Mouse (Mus musculus) myocyte (in vitro differentiated cells): ENCODE results near the gene Tmem266. TPM values are rescaled to one million over a fixed set of nuclear protein-coding genes. Genes with fewer than 3 reads are reported as not detected.

Experiments used
- H3K27me3 ChIP-seq: one replicate; pipeline ENCODE4 v1.6.1; 2011; ENCODE audit not compliant: control insufficient read depth, insufficient read depth, insufficient read length
- H3K36me3 ChIP-seq: one replicate; pipeline ENCODE4 v1.6.1; 2011; ENCODE audit not compliant: control insufficient read depth, insufficient read depth
- H3K4me2 ChIP-seq: one replicate; pipeline ENCODE4 v1.6.1; 2011; ENCODE audit warnings: low read depth, control low read depth
- H3K4me3 ChIP-seq: one replicate; pipeline ENCODE4 v1.5.1; 2011; ENCODE audit warnings: mild to moderate bottlenecking, control low read depth, moderate library complexity
- H3K79me2 ChIP-seq: one replicate; pipeline ENCODE4 v1.6.1; 2011; ENCODE audit not compliant: control insufficient read depth, insufficient read depth
- H3ac ChIP-seq: one replicate; pipeline ENCODE4 v1.6.1; 2011; ENCODE audit not compliant: control insufficient read depth, insufficient read length
- CEBPB ChIP-seq: IDR thresholded peaks from 2 replicates; pipeline ENCODE4 v1.6.1; 2011; ENCODE audit warnings: mild to moderate bottlenecking, moderate library complexity; ENCODE audit not compliant: poor library complexity, insufficient read depth, severe bottlenecking
- E2F4 ChIP-seq: IDR thresholded peaks from one replicate; pipeline ENCODE4 v1.6.1; 2011; ENCODE audit warnings: mild to moderate bottlenecking, control low read depth, moderate library complexity; ENCODE audit not compliant: insufficient read depth
- MAX ChIP-seq: IDR thresholded peaks from one replicate; pipeline ENCODE4 v1.6.1; 2011; ENCODE audit warnings: low read depth, mild to moderate bottlenecking, control low read depth
- MYOD1 ChIP-seq, 3 experiments: IDR thresholded peaks; one replicate each; pipeline ENCODE4 v1.6.1; 2011; ENCODE audit warnings: control low read depth in 2 of 3, low read depth in 2 of 3, mild to moderate bottlenecking in 2 of 3, moderate library complexity in 1 of 3; ENCODE audit not compliant: insufficient read length in 2 of 3, control insufficient read depth in 1 of 3
- MYOG ChIP-seq, 3 experiments: IDR thresholded peaks; one replicate each; pipeline ENCODE4 v1.6.1; 2011; ENCODE audit warnings: control low read depth in 2 of 3, low read depth in 2 of 3, mild to moderate bottlenecking in 2 of 3; ENCODE audit not compliant: insufficient read length in 2 of 3, control insufficient read depth in 1 of 3, insufficient read depth in 1 of 3
- POLR2A ChIP-seq: IDR thresholded peaks from one replicate; pipeline ENCODE4 v1.6.1; 2011; ENCODE audit warnings: low read depth, mild to moderate bottlenecking, control low read depth, moderate library complexity; ENCODE audit not compliant: insufficient read length
- POLR2AphosphoS2 ChIP-seq: IDR thresholded peaks from one replicate; pipeline ENCODE4 v1.6.1; 2011; ENCODE audit warnings: low read depth, control low read depth; ENCODE audit not compliant: insufficient read length
- REST ChIP-seq: IDR thresholded peaks from one replicate; pipeline ENCODE4 v1.6.1; 2011; ENCODE audit warnings: mild to moderate bottlenecking, control low read depth, moderate library complexity; ENCODE audit not compliant: insufficient read depth, insufficient read length
- SRF ChIP-seq: IDR thresholded peaks from one replicate; pipeline ENCODE4 v1.6.1; 2011; ENCODE audit warnings: low read depth; ENCODE audit not compliant: control insufficient read depth, insufficient read length
- TCF12 ChIP-seq: IDR thresholded peaks from one replicate; pipeline ENCODE4 v1.6.1; 2011; ENCODE audit warnings: mild to moderate bottlenecking, control low read depth; ENCODE audit not compliant: poor library complexity, insufficient read depth, severe bottlenecking
- TCF3 ChIP-seq: IDR thresholded peaks from one replicate; pipeline ENCODE4 v1.6.1; 2011; ENCODE audit warnings: low read depth, control low read depth; ENCODE audit not compliant: insufficient read length
- USF1 ChIP-seq: IDR thresholded peaks from one replicate; pipeline ENCODE4 v1.6.1; 2011; ENCODE audit warnings: low read depth, mild to moderate bottlenecking, control low read depth, moderate library complexity
- polyA plus RNA-seq: library from polyadenylated mRNA; unstranded; fragments of >200 nt; fragmentation: generic; extraction: Trizol; gene quantifications from one replicate; pipeline ENCODE4 v1.2.1, GENCODE M21; 2012; ENCODE audit warnings: missing spikeins

Gene Tmem266
- polyA plus RNA-seq, 1 experiment = not detected

DNA sequence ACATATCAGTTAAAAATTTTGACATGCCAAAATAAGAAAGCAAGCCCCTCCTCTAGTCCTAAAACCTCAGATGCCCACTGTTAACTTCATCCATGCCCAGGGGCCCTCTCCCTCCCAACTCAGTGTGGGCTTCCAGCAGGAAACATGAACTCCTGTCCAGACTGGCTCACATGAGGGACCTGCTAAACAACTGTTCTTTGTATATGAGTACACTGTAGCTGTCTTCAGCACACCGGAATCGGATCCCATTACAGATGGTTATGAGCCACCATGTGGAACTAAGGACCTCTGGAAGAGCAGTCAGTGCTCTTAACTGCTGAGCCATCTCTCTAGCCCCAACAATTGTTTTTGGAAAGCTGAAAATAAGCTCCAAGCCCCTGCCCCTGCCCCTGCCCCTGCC lies 80.1 kb downstream of the Tmem266 start:
- TF ChIP-seq TCF12 = no peak
- TF ChIP-seq POLR2A = no peak
- no peak for TF ChIP-seq TCF3
- TF ChIP-seq CEBPB = no peak
- TF ChIP-seq REST = no peak
- no peak for TF ChIP-seq USF1
- TF ChIP-seq E2F4 = no peak
- TF ChIP-seq MYOG (IDR thresholded peaks at IDR 0.05; ENCODE audit: control insufficient read depth in 1 of 3, insufficient read depth in 1 of 3, insufficient read length in 2 of 3, low read depth in 2 of 3) = no peak
- TF ChIP-seq MYOD1 (IDR thresholded peaks at IDR 0.05; ENCODE audit: control insufficient read depth in 1 of 3, insufficient read length in 2 of 3, low read depth in 2 of 3) = no peak
- no peak for TF ChIP-seq SRF
- TF ChIP-seq MAX = no peak
- no peak for TF ChIP-seq POLR2AphosphoS2
- H3K4me2 ChIP-seq = no peak overlapping the region

DNA sequence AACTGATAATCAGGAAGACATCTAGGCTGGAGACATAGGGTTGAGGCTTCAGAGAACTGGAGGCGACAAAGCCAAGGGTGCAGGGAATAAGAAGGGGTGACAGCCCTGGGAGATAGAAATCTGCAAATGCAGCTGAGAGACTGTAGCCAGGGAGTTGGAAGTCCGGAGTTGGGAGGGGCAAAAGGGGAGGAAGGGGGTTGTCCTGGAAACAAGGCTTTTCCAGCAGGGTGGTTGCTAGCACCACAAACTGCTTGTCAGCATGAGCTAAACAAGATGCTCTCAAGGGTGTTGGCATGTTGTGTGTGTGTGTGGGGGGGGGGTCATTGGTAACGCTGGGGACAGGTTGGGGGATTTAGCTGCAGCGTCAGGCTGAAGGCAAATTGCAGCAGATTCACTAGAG lies 82.1 kb downstream of the Tmem266 start:
- no peak for TF ChIP-seq POLR2AphosphoS2
- no peak for TF ChIP-seq REST
- TF ChIP-seq CEBPB = no peak
- TF ChIP-seq USF1 = no peak
- no peak for TF ChIP-seq MYOG (IDR thresholded peaks at IDR 0.05; ENCODE audit: control insufficient read depth in 1 of 3, insufficient read depth in 1 of 3, insufficient read length in 2 of 3, low read depth in 2 of 3)
- no peak for TF ChIP-seq SRF
- TF ChIP-seq MYOD1 (IDR thresholded peaks at IDR 0.05; ENCODE audit: control insufficient read depth in 1 of 3, insufficient read length in 2 of 3, low read depth in 2 of 3) = no peak
- TF ChIP-seq TCF3 = no peak
- TF ChIP-seq TCF12 = no peak
- TF ChIP-seq POLR2A = no peak
- H3K36me3 ChIP-seq = no peaks in the 10 kb centered on the region

More for the DNA sequence above, 80.1 kb downstream of the Tmem266 start:
- Histone ChIP-seq H3K4me3 (no peak overlapping the region), H3K79me2 (no peaks in the 10 kb centered on the region), H3K27me3 (peaks cover 31% of the 10 kb centered on the region), H3ac (no peak overlapping the region), H3K36me3 (no peaks in the 10 kb centered on the region)

DNA sequence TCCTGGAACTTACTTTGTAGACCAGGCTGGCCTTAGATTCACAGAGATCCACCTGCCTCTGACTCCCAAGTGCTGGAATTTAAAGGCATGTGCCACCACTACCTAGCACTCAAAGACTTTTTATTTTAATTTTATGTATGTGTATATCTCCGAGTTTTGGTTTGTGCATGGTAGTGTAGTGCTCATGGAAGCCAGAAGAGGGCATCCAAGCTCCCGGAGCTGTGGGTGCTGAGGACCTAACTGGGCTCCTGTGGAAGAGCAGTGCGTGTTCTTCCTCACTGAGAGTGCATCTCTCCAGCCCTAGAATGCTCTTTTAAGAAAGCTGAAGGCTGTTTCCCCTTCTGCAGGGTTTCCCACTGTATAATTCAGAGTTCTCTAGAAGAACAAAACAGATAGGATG lies 83.1 kb downstream of the Tmem266 start:
- TF ChIP-seq CEBPB = no peak
- no peak for TF ChIP-seq SRF
- no peak for TF ChIP-seq TCF3
- no peak for TF ChIP-seq E2F4
- no peak for TF ChIP-seq POLR2AphosphoS2
- no peak for TF ChIP-seq MYOD1 (IDR thresholded peaks at IDR 0.05; ENCODE audit: control insufficient read depth in 1 of 3, insufficient read length in 2 of 3, low read depth in 2 of 3)
- TF ChIP-seq MAX = no peak
- TF ChIP-seq TCF12 = no peak
- TF ChIP-seq MYOG (IDR thresholded peaks at IDR 0.05; ENCODE audit: control insufficient read depth in 1 of 3, insufficient read depth in 1 of 3, insufficient read length in 2 of 3, low read depth in 2 of 3) = no peak
- TF ChIP-seq USF1 = no peak
- TF ChIP-seq POLR2A = no peak
- TF ChIP-seq REST = no peak
- no peak overlapping the region for H3ac ChIP-seq
- H3K27me3 ChIP-seq = peaks cover 39% of the 10 kb centered on the region

More for the DNA sequence above, 82.1 kb downstream of the Tmem266 start:
- peaks cover 35% of the 10 kb centered on the region for H3K27me3 ChIP-seq
- H3ac ChIP-seq = no peak overlapping the region
- H3K79me2 ChIP-seq = no peaks in the 10 kb centered on the region
- no peak overlapping the region for H3K4me3 ChIP-seq
- no peak overlapping the region for H3K4me2 ChIP-seq

DNA sequence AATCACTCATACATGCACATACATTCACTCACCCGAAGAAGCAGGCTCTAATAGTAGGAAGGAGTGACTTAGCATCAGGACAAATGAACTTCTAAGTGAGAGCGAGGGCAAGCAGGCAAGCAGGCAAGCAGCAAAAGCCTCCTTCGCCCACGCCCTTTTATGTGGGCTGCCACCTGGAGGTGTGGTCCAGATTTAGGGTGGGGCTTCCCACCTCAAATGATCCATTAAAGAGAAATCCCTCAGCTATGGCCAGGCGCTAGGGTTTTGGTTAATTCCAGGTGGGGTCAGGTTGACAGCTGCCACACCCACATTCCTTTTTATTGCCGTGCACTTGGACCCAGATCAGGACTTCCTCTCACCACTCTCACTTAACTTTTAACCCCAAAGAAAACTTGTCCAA lies 83.7 kb downstream of the Tmem266 start:
- H3K27me3 ChIP-seq = peaks cover 41% of the 10 kb centered on the region
- H3K4me2 ChIP-seq = no peak overlapping the region
- no peak overlapping the region for H3K4me3 ChIP-seq
- H3K36me3 ChIP-seq = no peaks in the 10 kb centered on the region
- H3K79me2 ChIP-seq = no peaks in the 10 kb centered on the region
- no peak overlapping the region for H3ac ChIP-seq
- no peak for TF ChIP-seq POLR2AphosphoS2
- no peak for TF ChIP-seq E2F4
- TF ChIP-seq REST = no peak
- TF ChIP-seq TCF3 = no peak
- no peak for TF ChIP-seq USF1
- no peak for TF ChIP-seq MAX
- no peak for TF ChIP-seq TCF12
- TF ChIP-seq MYOG (IDR thresholded peaks at IDR 0.05; ENCODE audit: control insufficient read depth in 1 of 3, insufficient read depth in 1 of 3, insufficient read length in 2 of 3, low read depth in 2 of 3) = no peak
- no peak for TF ChIP-seq SRF
- TF ChIP-seq POLR2A = no peak
- no peak for TF ChIP-seq MYOD1 (IDR thresholded peaks at IDR 0.05; ENCODE audit: control insufficient read depth in 1 of 3, insufficient read length in 2 of 3, low read depth in 2 of 3)
- TF ChIP-seq CEBPB = no peak

More for the DNA sequence above, 83.1 kb downstream of the Tmem266 start:
- no peak overlapping the region for H3K4me3 ChIP-seq
- no peak overlapping the region for H3K4me2 ChIP-seq
- no peaks in the 10 kb centered on the region for H3K36me3 ChIP-seq
- no peaks in the 10 kb centered on the region for H3K79me2 ChIP-seq

DNA sequence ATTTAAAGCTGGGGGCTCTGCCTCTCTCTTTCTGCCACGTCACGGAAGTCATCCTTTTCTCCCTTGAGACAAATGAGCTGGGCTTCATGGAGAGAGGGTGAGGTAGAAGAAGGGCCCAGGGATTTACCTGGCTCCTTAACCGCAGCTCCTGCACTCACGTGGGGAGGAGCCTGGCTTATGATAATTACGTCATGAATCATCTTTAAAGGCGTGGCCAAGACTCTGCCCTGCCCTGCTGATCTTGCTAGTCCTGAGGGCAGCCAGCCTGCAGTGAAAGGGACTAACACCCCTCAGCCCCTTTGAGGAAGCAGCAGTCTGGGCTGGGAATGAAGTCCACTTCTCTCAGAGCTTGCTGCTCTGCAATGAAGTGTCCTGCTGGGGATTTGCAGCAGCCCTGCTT lies 84.4 kb downstream of the Tmem266 start:
- Histone ChIP-seq H3K36me3 (no peaks in the 10 kb centered on the region), H3K79me2 (no peaks in the 10 kb centered on the region), H3ac (no peak overlapping the region), H3K27me3 (peaks cover 40% of the 10 kb centered on the region), H3K4me3 (no peak overlapping the region), H3K4me2 (no peak overlapping the region)
- TF ChIP-seq TCF3 (no peak), CEBPB (no peak), POLR2A (no peak), POLR2AphosphoS2 (no peak), MAX (no peak), SRF (no peak), MYOG (IDR thresholded peaks at IDR 0.05; ENCODE audit: control insufficient read depth in 1 of 3, insufficient read depth in 1 of 3, insufficient read length in 2 of 3, low read depth in 2 of 3) (no peak), REST (no peak)
